Mouse (Mus musculus) Patski (cell line): ENCODE measurements around the gene Lamtor1. TPM values are rescaled to one million over a fixed set of nuclear protein-coding genes. Genes with fewer than 3 reads are reported as not detected.

Experiments
- ATAC-seq: fragments of 100-300 bp; one replicate; pipeline ENCODE4 v1.8.0; 2021
- CTCF ChIA-PET: fragments of 350-600 bp; sonication (Branson Sonifier 250); formaldehyde crosslinking; loops from one replicate; lab custom pipeline; 2022; ENCODE audit warnings: inconsistent platforms; lab: Charles Lee
- POLR2A ChIA-PET: fragments of 350-600 bp; sonication (Branson Sonifier 250); formaldehyde crosslinking; loops from one replicate; lab custom pipeline; 2022; ENCODE audit warnings: antibody characterized with exemption, inconsistent platforms; lab: Charles Lee
- DNase-seq: peaks from one replicate; pipeline ENCODE4 v3.0.0-alpha.2; 2011; ENCODE audit warnings: low read depth, low spot score
- H3K27me3 ChIP-seq: fragments of 371-371 bp; one replicate; pipeline ENCODE4 v1.5.1; 2021
- CTCF ChIP-seq: fragments of 100-300 bp; IDR thresholded peaks from one replicate; pipeline ENCODE4 v1.5.1; 2021
- in situ Hi-C: fragments of 300-500 bp; cut with MboI; formaldehyde crosslinking; loops from 3 replicates; pipeline ENCODE4 v1.11.1; 2018; ENCODE audit warnings: low pct_unique_long_range_greater_than_20kb, mixed read lengths
- polyA plus RNA-seq: library from polyadenylated mRNA; unstranded; gene quantifications from one replicate; pipeline ENCODE4 v1.2.3, GENCODE M21; 2021

The Lamtor1 gene
- polyA plus RNA-seq, 1 experiment from 2014 or later: 130 TPM

- POLR2A ChIA-PET: no interaction called here
- TF ChIP-seq CTCF: no peak
- CTCF ChIA-PET: interaction anchor here (1.3 to 1.7 kb wide), 4 partner anchors 9 to 47 kb away, joined by 3 to 5 read pairs (median 4); no protein-coding TSS in a partner anchor
- DNase-seq (no peak), ATAC-seq (no peak)
- in situ Hi-C loops: no loop called here
- H3K27me3 ChIP-seq: no peaks in the 10 kb centered on the region
These were observed 45.9 kb downstream of the Lamtor1 start for GRCm38 (mm10) chr7:101951648-101952047.

- ATAC-seq (no peak), DNase-seq (no peak)
- ChIA-PET CTCF (interaction anchor here (1.4 kb wide), 2 partner anchors 9 to 16 kb away, joined by 3 read pairs; no protein-coding TSS in a partner anchor), POLR2A (no interaction called here)
- no peak for TF ChIP-seq CTCF
- H3K27me3 ChIP-seq: no peaks in the 10 kb centered on the region
- in situ Hi-C loops: no loop called here
These were observed 46.4 kb downstream of the Lamtor1 start for GRCm38 (mm10) chr7:101952098-101952497.

GRCm38 (mm10) chr7:101954163-101954562 lies 48.5 kb downstream of the Lamtor1 start:
- DNase-seq (no peak), ATAC-seq (no peak)
- H3K27me3 ChIP-seq: no peaks in the 10 kb centered on the region
- TF ChIP-seq CTCF: no peak
- ChIA-PET POLR2A (no interaction called here), CTCF (interaction anchor here (1.6 kb wide), 1 partner anchor 14 kb away, joined by 6 read pairs; no protein-coding TSS in a partner anchor)
- in situ Hi-C loops: no loop called here

GRCm38 (mm10) chr7:101955276-101955675 lies 49.6 kb downstream of the Lamtor1 start:
- no peaks in the 10 kb centered on the region for H3K27me3 ChIP-seq
- ATAC-seq (no peak), DNase-seq (no peak)
- no peak for TF ChIP-seq CTCF
- ChIA-PET CTCF (no interaction called here), POLR2A (no interaction called here)
- in situ Hi-C loops: no loop called here

GRCm38 (mm10) chr7:101955862-101956261 lies 50.2 kb downstream of the Lamtor1 start:
- DNase-seq (no peak), ATAC-seq (no peak)
- CTCF ChIA-PET: no interaction called here
- in situ Hi-C loops: no loop called here
- no peaks in the 10 kb centered on the region for H3K27me3 ChIP-seq
- no peak for TF ChIP-seq CTCF
- POLR2A ChIA-PET: no interaction called here

- ChIA-PET CTCF (no interaction called here), POLR2A (no interaction called here)
- DNase-seq (no peak), ATAC-seq (no peak)
- in situ Hi-C loops: no loop called here
- H3K27me3 ChIP-seq: no peaks in the 10 kb centered on the region
- no peak for TF ChIP-seq CTCF
These were observed 50.8 kb downstream of the Lamtor1 start for GRCm38 (mm10) chr7:101956481-101956880.

GRCm38 (mm10) chr7:101956911-101957310 lies 51.2 kb downstream of the Lamtor1 start:
- in situ Hi-C loops: no loop called here
- no peak for TF ChIP-seq CTCF
- ATAC-seq (no peak), DNase-seq (no peak)
- H3K27me3 ChIP-seq: no peaks in the 10 kb centered on the region
- POLR2A ChIA-PET: no interaction called here
- CTCF ChIA-PET: no interaction called here

- CTCF ChIA-PET: no interaction called here
- DNase-seq (no peak), ATAC-seq (no peak)
- TF ChIP-seq CTCF: no peak
- POLR2A ChIA-PET: no interaction called here
- in situ Hi-C loops: no loop called here
- no peaks in the 10 kb centered on the region for H3K27me3 ChIP-seq
These were observed 57.1 kb downstream of the Lamtor1 start for GRCm38 (mm10) chr7:101962829-101963228.

DNA sequence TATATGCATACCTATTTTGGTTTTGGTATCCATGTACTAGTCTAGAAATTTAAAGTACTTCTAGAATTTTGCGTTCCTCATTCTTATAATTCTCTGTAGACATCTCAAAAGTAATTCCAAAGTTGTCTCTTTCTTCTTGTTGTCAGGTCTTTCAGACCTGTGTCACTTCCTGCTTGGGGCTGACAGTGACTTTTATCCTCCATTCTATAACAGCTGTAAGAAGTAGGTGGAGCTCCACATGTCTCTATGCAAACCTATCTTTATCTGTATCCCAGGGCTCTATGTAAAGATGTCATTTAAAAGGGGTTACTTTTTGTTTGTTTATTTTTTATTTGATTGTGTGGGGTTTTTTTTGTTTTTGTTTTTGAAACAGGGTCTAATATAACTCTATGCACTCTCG lies 57.9 kb downstream of the Lamtor1 start:
- ChIA-PET CTCF (no interaction called here), POLR2A (no interaction called here)
- no peak for ATAC-seq
- no peak for DNase-seq
- H3K27me3 ChIP-seq: no peaks in the 10 kb centered on the region
- in situ Hi-C loops: no loop called here
- TF ChIP-seq CTCF: no peak

DNA sequence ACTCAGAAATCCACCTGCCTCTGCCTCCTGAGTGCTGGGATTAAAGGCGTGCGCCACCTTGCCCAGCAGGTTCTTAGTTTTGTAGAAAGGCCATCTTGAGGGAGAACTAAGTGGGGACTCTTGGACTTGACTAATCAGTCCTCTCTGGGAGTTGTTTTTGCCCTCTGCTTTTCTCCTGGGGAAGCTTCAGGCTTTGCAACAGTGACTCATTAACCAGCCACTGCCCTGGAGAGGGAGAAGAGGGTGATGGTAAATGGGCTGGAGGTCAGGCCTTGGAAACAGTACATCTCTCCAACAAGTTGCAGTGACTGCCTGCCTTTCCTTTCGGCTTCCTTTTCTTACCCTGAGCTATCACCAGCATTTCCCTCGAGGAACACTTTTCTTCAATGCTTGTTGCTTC lies 58.8 kb downstream of the Lamtor1 start:
- no peak for TF ChIP-seq CTCF
- H3K27me3 ChIP-seq: no peaks in the 10 kb centered on the region
- ChIA-PET CTCF (no interaction called here), POLR2A (no interaction called here)
- ATAC-seq: peak; percentile 46
- no peak for DNase-seq
- in situ Hi-C loops: no loop called here

- in situ Hi-C loops: no loop called here
- TF ChIP-seq CTCF: no peak
- CTCF ChIA-PET: interaction anchor here (0.6 kb wide), 1 partner anchor 49 kb away, joined by 3 read pairs; no protein-coding TSS in a partner anchor
- DNase-seq (no peak), ATAC-seq (no peak)
- no peaks in the 10 kb centered on the region for H3K27me3 ChIP-seq
- POLR2A ChIA-PET: interaction anchor here (0.6 to 0.7 kb wide), 2 partner anchors 33 to 98 kb away, joined by 3 to 5 read pairs; no protein-coding TSS in a partner anchor
These were observed 59.9 kb downstream of the Lamtor1 start for GRCm38 (mm10) chr7:101965606-101966005.

- ChIA-PET POLR2A (interaction anchor here (0.6 kb wide), 1 partner anchor 37 kb away, joined by 4 read pairs; no protein-coding TSS in a partner anchor), CTCF (no interaction called here)
- in situ Hi-C loops: no loop called here
- no peak for TF ChIP-seq CTCF
- ATAC-seq: no peak
- H3K27me3 ChIP-seq: no peaks in the 10 kb centered on the region
- DNase-seq: no peak
These were observed 61.6 kb downstream of the Lamtor1 start for GRCm38 (mm10) chr7:101967256-101967655.
